Mouse (Mus musculus) kidney, postnatal 14 days (tissue): ENCODE results near the gene Mef2a.

Experiments
- DNase-seq: peaks from one replicate; pipeline ENCODE4 v3.0.0; 2022; ENCODE audit warnings: mixed read lengths

Gene Mef2a

DNA sequence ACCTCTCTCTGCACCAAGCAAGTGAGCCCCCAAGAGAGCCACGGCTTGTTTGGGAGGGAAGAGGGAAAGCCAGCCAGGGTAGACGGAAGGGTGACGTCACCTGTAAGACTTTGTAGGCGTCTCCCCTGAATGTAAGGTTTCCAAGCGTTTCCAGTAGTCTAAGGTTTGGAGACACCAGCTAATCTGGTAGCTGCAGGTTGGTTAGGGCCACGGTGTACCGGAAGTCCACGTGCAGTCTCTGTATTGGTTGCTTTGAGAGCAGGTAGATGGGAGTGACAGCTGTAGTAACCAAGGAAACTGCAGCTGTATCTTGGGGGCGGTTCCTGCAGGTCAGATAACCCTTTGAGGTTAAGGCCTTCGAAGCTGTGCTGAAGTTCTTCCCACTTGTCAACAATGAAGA is 166.2 kb downstream of the Mef2a start:
- DNase-seq, result no peak

DNA sequence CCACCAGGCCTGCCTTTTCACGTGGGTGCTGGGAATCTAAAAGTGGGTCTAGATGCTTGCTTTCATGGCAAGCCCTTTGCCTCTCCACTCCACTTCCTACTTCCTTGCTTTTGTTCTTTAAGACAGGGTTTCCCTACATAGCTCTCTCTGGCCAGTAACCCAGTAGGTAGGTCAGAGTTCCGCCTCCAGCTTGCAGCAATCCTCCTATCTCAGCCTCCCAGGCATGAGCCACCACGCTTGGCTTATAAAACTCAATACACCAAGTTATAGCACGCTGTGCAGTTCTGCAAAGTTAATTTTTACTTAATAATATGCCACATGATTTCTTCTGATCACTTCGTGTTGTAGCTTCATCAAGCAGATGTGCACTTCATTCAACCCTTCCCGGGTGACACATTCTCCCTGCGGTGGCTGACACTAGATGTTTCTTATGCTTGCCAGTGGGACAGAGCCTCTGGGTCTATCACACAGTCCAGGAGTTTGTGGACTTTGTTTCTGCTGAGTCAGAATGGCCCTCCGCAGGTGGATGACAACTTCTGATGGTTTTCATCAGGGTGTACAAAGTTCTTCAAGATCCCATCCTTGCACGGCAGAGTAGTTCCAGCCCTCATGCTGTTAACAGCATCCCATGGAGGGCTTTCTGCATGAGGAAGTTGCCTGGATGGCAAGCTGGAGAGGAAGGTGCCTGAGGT is 166.8 kb downstream of the Mef2a start:
- peak; percentile 20 for DNase-seq

- DNase-seq, result no peak
Observed at GRCm38 (mm10) chr7:67203625-67204024, 169.0 kb downstream of the Mef2a start.

GRCm38 (mm10) chr7:67199412-67199811 is 173.2 kb downstream of the Mef2a start:
- DNase-seq, result peak; percentile 75

GRCm38 (mm10) chr7:67183786-67184185 is 188.9 kb downstream of the Mef2a start:
- no peak for DNase-seq
